Mouse (Mus musculus) cerebellum, postnatal 10 days (tissue): ENCODE measurements around the gene Fgf14.
A peak's percentile ranks its signal among the peaks of the same experiment; 100 is the strongest.
"Not testable (repeated sequence)": the region's sequence is repeated elsewhere in the genome, so short reads cannot be mapped to it uniquely, and the experiment has no call there.

Experiments
- DNase-seq, 2 experiments: peaks; one replicate each; pipeline ENCODE4 v3.0.0; 2021; ENCODE audit warnings: mixed read lengths in 2 of 2

Fgf14 gene

DNA sequence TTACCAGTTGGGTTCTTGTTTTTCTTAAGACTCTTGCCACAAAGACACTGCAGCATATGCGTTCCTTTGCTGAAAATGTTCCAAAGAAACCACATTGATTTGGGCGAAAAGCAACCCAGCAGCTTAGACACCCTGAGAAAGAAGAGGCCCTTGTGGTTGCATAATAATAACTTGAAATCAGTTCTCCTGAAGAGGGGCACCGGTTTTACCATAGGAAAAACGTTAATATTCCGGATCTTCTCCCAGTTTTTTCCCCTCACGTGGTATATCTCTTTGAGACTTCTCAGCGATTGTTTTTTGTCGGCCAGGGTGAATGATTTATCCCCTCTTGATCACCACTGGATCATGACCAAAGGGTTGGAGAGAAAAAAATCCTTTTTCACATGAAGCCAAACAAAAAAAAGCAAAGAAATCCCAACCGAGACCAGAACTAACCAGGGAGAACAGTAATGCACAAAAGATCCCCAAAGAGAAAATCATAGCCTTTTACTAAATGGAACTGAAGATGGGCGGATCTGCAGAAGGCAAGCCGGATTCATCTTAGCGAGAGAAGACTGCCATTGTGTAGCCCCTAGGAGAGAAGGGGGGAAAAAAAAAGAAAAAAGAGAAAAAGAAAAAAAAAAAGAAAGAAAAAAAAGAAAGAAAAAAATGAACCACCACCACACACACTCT lies at the start of gene Fgf14:
Fgf14 (minus strand) TSS at position 622 of the 672 bp plus-strand sequence.
- peak; percentile 9 to 40 for DNase-seq

DNA sequence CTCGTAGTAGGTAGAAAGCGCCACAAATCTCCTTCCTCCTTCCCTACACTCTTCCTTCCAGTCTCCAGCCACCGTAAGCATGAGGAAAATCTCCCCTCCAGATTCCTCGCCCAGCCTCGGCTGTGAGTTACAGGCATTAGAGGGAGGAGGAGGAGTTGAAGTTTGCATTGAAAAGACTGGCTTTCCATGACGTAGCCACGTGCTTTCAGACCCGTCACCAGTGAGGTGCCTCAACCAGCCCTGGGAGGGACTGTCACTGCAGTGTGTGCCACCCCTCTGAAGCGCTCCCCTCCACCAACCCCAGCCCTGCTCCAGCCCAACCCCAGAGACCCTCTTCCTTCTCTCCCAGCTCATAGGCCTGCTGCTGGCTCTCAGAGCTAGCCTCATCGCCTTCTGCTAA lies 452 bp upstream of the Fgf14 start:
- DNase-seq: peak; percentile 73 to 80

DNA sequence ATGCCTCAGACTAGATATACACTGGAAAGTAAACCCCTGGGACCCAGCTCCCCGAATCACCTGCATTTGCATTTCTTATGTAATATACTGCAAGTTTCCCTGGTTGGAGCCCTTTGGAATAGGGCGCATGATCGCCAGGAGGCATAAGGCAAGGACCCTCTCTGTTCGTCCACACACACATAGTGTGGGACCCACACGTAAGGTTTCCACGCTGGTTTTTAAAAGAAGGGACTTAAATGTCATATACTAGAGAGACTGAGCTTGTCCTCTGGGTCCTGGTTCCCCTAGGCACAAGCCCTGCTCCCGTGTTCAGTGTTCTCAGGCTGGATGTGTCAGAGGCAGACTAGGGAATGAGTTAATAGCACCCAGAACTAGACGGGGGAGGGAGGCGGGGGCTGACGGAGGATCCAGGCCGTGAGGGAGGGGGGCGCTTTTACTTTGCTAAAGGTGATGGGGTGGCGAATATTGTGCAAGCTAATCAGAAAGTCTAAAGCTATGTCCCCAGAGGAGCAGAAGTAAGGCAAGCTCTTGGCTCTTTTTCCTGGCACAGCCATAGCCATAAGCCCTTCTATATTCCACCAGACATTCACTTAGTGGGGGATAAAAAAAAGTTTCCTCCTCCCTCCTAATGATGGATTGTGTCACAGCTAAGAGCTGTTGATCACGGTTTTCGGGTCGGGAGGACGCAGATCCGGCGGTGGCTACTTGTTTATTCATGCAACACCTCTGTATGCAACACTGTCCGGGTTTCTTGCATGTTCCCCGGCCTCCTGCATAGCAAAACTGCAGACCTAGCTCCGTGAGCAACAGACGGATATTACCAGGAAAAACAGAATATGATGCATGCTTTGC lies 1.0 kb downstream of the Fgf14 start:
- DNase-seq: peak; percentile 59 to 62

DNA sequence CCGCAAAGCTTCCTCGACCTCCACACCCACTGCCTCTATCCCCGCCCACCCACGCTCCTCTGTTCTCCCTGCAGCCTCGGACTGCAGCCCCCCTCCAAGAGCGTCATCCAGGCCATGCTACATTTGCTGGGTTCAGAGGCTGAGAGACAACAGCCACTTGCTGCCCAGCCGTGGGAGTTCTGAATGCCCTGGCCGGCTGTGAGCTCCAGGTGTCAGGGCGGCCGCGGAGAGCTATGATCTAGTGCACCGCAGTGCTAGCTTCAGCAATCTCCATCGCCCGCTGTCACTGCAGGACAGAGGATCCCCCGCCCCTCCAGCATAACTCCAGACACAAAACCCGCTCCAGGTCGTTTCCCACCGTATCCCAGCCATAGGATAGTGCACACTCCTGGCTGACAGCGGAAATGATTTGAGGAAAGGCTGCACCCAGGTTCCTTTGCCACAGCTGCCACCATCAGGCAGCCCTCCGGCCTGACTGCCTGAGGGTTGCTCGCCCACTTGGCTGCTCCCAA lies 1.7 kb downstream of the Fgf14 start:
- peak; percentile 61 to 69 for DNase-seq

DNA sequence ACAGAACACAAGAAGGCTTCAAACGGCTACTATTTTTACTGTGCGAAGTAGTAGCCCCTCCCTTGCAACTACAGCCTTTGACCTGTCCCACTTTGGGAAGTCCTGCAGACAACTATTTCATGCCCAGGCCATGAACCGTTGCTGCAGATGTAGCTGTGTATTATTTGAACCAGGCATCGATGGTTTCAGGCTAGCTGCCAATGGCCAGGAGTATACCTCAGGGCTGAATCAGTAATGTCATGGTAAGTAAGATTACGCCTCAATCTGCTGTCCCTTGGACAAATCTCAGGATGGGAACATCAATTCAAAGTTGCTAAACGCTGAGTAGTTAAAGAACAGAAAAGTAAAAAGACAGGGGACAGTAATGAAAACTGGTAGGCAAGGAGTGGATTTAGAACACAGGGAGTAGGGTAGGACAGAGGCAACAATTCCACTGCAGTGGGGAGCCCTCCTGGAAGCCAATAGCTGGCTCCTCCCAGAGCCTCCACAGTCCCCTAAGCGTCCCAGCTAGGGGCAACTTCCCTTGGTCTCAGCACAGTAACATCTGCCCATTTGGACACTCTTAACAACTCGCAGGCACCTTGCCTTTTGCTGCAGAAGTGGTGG lies 2.3 kb downstream of the Fgf14 start:
- peak; percentile 30 to 45 for DNase-seq

DNA sequence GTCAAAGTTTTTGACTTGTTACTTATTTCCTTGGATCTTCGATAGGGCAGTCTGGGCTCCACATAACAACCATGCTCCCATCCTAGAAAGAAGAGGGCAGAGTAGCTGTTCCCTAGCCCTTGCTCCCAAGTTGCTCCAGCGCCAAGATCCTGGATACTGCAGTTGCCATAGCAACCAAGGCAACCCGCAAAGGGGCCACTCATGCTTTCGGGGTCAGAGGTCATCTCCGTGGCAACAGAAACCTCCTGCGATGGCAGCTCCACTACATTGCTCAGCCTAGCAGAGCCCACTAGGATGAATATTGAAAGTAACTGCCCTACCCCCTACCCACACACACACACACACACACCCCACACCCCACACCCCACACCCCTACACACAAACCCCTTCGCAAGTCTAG lies 7.2 kb downstream of the Fgf14 start:
- peak; percentile 72 for DNase-seq

DNA sequence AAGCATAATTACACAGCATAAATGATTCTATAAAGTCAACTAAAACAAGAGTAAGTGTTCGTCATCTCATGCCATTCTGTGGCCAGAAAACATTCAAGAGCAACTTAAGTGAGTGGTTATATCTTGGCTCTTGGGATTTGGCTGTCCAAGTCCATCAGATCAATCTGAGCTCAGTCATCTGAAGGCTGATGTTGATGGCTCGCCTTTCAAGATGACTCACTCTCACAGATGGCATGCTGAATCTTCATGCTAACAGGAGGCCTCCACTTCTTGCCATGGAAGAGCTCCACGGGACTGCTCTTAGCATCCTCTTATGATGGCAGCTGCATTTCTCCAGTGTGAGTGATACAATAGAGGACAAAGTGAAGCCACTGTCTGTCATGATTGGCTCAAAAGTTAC lies 34.1 kb downstream of the Fgf14 start:
- peak; percentile 25 to 36 for DNase-seq

DNA sequence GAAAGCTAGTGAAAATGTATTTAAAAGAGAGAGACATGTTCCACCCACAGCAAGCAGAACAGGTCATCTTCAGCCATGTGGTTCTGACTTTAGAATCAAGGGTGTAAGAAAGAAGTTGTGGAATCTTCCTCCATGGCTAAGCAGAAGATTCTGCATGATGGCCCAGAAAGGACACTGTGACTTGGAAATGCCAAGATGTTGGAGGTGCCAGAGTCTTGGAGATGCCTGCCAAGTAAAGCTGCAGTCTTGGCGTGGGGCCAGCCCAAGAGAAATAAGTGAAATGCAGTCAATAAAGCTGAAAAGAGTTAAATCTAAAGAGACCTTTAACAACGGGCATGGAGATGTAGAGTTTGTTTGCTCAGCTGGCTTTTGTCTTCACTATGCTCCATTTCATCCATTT lies 42.0 kb downstream of the Fgf14 start:
- DNase-seq: peak; percentile 79 to 82

DNA sequence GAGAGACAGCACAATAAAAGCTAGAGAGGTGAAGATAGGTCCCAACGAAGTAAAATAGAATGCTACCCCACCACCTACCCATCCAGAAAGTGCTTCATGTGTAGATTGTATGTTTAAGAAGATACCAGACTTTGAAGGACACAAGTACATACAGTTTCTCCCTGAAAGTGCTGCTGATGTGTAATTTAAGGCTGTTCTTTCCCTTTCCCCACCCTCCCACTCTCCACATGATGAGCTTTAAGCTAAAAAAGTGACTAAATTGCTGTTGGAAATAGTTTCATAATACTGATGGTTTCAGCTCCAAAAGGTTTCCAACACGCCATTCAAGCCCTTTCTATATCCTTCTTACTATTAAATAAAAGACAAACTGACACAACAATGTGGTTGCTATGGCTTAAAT lies 63.5 kb downstream of the Fgf14 start:
- no peak for DNase-seq

DNA sequence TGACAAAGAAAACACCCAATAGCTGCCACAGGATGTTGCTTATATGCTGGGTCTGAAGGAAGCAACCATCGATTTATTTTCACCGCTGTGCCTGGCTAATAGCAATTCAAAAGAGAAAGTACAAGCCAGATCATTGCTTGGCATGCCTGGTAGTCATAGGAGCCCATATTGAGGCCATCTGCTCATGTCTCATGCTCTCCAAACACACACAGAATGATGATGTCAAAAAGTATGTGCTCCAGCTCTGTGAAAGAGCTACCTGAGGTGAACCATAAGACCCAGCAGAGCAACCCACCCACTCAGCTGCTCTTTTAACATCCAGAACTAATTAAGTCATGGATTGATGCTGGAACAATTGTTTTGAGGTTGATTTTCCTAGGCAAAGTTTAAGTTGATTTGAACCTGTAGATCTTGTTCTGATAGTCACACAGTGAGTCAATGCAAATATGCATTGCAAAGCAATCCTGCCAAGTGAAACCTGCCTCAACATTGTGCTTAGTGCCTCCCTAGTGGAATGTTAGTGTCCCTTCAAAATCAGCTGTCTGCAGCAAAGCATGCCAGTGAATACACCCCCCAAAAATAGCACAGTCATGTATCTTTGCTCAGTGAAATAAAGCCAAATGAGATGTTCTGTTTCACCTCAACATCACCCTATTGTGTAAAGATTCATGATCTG lies 70.8 kb downstream of the Fgf14 start:
- DNase-seq: peak; percentile 71 to 72

DNA sequence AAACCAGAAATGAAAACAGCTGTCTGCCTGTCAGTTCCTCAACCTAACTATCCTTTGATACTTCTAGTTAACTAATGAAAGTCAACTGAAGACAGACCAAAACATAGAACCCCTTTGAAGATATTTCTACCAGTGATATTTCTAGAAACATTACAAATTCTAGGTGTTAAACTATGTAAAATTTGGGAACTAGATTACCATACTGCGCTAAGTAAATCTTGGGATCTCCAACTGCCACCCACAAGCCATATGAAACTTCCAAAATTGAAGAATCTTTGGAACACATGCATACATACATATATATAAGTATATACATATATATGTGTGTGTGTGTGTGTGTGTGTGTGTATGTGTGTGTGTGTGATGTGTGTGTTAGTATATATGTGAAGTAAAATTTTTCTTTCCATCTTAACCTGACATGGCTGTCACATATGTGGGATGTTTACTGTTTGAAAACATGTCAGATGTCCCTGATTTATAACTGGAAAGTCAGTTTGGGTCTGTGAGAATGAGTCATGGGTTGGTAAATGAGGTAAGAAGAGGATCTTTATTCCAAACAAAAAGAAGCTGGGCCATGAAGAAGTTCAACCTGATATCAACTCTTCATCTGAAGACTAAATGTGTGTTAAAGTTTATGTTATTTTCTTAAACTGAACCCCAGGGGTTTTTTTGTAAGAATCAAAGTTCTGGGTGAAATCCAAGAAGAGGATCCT lies 71.7 kb downstream of the Fgf14 start:
- DNase-seq: peak in 1 of 2 experiments; percentile 13

DNA sequence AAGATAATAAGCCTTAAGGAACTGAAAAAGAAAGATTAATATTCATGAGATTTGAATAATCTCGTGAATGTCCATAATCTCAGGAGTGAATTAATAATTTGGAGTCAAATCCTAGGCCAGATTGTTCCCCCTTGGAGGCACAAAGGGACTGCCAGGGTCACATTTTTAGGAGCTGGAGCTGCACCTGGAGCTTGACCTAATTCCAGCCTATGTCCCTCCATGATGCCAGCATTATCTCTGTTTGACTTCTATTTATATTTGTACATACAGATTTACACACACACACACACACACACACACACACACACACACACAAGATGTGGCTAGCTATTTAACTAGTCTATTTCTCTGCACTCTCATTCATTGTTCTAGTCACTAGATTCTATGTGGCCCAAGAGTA lies 100.4 kb downstream of the Fgf14 start:
- DNase-seq: peak; percentile 63 to 65

DNA sequence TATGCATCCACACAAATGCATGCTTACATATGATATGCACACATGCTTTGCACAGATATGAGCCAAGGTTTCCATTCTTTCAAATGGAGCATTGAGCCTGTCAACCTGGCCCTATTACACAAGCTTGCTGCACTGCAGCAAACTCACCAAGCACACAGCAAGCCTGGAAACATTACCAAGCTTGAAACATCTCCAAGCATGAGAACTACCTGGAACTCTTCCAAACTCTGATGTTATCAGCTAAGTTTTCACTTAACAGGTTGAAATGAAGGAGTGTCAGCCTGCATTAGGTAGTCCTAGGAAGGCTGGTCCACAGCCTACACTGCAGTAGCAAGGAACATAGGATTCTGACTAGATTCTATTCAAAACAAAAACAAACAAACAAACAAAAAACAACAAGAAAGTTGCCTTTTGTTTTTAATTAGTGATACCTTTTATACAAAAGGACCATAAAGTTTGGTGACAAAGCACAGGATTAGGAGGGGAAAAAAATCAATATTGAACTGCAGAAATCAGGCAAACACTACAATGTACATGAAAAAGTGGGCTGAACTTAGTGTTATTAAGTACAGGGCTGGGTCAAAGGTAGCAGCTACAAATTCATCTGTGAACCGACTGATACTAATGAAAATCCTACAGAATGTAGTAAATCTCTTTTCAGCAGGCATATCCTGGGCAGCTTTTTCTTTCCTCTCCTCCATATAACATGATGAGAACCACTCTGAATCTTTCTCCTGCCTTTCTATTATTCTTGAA lies 101.6 kb downstream of the Fgf14 start:
- DNase-seq: peak; percentile 70 to 75

DNA sequence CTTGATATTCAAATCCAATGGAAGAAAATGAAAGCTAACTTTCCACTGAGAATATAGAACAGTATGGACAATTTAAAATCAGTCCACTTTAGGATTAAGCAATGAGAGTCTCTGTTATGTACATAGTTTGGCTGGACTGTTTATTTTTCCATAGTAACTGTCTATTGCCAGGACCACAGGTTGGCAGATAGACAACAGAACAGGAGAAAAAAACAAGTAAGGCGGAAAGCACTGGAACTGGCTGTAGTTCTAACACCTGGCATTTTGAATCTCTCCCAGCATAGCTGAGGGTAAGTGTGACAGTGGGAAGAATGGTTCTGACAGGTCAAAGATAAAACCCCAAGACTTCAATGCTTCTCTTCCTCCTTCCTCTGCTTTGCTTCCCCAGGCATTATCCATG lies 110.5 kb downstream of the Fgf14 start:
- peak; percentile 70 to 73 for DNase-seq

DNA sequence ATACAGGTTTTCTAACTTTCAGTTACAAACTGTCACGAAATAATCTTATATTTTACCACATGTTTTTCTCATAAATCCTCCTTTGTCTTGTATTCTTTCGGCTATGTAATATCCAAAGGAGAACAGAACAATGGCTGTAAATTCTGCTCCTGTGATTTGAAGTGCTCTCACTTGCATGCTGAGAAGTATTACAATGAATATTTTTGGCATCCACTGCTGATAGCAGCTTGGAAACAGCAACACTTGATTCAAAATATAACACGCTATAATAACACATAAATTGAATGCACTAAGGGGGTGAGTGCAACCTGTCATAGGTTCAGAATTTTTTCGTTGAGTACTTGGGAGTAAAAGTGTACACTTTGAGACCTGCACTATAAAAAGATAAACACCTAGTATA lies 115.4 kb downstream of the Fgf14 start:
- DNase-seq: no peak

DNA sequence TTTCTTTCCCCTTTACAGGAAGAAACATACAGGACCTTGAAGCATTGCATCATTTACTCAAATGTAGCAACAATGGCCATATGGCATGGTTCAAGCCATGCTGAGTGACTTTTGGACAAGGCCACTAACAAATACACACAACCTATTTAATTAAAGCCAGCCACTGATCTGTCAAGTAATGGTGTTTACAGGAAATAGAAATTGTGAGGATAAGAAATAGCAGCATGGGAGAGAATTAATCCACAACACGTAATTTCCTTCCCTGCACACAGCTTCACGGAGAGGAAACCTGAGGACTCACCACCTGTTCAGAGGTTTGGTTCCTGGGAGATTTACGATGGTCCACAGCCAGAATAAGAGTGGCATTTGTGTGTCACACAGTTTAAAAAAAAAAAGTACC lies 140.8 kb downstream of the Fgf14 start:
- DNase-seq: peak; percentile 60 to 64

DNA sequence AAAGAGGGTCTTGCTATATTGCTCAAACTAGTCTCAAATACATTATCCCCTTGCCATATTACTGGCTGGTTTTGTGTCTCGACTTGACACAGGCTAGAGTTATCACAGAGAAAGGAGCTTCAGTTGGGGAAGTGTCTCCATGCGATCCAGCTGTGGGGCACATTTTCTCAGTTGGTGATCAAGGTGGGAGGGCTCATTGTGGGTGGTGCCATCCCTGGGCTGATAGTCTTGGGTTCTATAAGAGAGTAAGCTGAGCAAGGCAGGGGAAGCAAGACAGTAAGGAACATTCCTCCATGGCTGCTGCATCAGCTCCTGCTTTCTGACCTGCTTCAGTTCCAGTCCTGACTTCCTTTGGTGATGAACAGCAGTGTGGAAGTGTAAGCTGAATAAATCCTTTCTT lies 141.6 kb downstream of the Fgf14 start:
- DNase-seq: not testable (repeated sequence)

DNA sequence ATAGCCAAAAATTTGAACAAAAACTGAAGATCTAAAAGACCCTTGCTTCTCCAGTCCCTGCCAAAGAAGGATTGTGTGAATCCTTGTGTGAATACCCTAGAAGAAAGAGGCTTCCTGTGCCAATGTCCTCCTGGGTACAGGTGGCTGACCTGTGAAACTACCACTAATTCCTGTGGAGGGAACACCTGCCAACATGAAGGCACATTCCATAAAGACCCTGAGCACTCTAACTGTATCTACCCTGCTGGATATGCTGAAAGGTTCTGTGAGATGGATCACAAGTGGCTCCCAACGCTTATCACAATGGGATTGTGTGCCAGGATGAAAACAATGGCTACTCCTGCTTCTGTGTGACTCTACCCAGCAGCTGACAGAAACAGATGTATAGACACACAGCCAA lies 144.9 kb downstream of the Fgf14 start:
- peak; percentile 38 to 59 for DNase-seq

DNA sequence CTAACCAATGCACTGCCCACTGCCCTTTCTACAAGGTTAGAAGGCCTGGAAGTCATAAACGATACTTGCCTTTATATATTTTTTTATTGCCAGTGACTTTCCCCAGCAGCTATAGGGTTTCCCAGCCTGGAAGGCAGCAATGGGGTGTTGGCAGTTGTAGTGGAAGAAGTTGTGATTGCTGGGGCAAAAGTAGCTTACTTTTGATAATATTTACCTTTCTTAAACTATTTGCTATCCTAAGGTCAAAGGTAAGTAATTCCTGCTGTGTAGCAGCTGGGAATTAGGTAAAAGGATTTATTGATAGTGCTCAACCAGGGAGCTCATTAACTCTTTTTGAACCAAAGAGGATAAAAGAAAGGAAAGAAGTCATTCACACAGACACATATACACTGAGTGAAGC lies 164.9 kb downstream of the Fgf14 start:
- DNase-seq: no peak

DNA sequence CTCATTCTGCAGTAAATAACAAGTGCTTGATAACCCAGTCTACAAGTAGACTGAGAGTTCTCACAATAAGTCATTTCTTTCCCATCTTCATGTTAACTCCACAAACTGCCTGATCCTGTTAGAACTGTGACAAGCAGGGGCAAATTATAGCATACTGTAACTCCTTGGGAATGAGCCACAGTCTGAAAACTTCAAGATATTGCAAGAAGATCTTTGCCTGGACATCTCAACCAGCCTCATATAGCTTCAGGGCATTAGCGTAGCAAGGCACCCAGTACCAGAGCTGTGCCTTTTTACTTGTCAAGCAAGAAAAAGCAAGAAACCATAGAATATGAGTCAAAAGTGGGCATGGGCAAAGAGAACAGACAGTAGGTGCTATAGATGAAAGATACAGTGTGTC lies 188.0 kb downstream of the Fgf14 start:
- DNase-seq: no peak

DNA sequence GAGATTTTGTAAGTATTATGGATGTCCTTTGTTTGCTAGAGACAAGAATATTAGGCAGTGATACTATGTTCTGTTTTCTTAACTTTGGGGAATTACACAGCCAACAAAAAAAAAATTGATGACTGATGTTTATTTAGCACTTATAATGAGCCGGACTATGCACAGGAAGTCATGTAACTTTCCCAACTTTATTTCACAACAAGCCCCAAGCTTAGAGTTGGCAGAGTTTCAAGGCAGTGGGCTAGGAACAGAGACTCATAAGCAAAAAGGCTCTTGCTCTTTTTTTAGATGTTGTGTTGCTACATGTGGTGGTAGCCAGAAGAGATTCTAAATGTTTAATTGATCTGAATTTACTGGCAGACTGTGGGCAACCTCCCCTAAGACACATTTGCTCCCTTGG lies 191.7 kb downstream of the Fgf14 start:
- peak in 1 of 2 experiments; percentile 4 for DNase-seq
